Mouse (Mus musculus): Measurements from ENCODE around the gene Pvalb. TPM values are rescaled to one million over a fixed set of nuclear protein-coding genes. Genes with fewer than 3 reads are reported as not detected.

Gene Pvalb
- polyA plus RNA-seq (2012; ENCODE audit: insufficient read depth, low replicate concordance), result not detected in 2 replicates

DNA sequence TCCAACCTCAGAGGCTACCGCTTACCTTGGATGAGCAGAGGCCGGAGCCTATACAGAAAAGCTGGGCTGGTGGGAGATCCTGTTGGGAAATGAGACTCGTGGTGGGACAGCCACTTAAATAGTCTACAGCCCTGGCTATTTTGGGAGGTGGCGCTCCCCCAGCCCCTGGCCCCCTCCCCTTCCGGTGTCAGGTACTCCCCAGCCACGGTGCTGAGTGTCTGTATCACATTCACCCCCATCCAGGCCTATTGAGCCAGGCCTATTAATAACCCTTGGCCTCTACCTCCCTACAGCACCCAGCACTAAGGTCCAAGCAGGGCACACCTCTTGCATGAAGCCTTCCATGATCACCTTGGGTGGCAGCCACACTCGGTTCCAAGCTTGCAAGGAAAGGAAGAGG is at the start of gene Pvalb:
Pvalb (minus strand) TSS at position 89 of the 400 bp plus-strand sequence.
- peaks cover 26% of the 10 kb centered on the region for H3K4me1 ChIP-seq

GRCm38 (mm10) chr15:78254751-78255150 is 48.6 kb upstream of the Pvalb start:
- H3K4me1 ChIP-seq, result peaks cover 47% of the 10 kb centered on the region
- H3K27me3 ChIP-seq (replicated peaks), result no peaks in the 10 kb centered on the region
- peaks cover 92% of the 10 kb centered on the region for H3K36me3 ChIP-seq (replicated peaks; ENCODE audit: low read length)

More for the DNA sequence above, at the start of gene Pvalb:
- Histone ChIP-seq H3K4me3 (replicated peaks) (peak within 1 kb of the TSS; percentile 29), H3K9me3 (peaks cover 31% of the 10 kb centered on the region), H3K36me3 (replicated peaks; ENCODE audit: low read length) (no peaks in the 10 kb centered on the region), H3K27me3 (replicated peaks) (peaks cover 77% of the 10 kb centered on the region)
- no peak for TF ChIP-seq FLI1 (IDR thresholded peaks at IDR 0.05; ENCODE audit: low read length)
- no peak for TF ChIP-seq GATA1 (IDR thresholded peaks at IDR 0.05; ENCODE audit: borderline replicate concordance, low read length)

GRCm38 (mm10) chr15:78248410-78248809 is 42.2 kb upstream of the Pvalb start:
- TF ChIP-seq FLI1 (IDR thresholded peaks at IDR 0.05; ENCODE audit: low read length) (no peak), GATA1 (IDR thresholded peaks at IDR 0.05; ENCODE audit: borderline replicate concordance, low read length) (no peak)
- Histone ChIP-seq H3K27me3 (replicated peaks) (no peaks in the 10 kb centered on the region), H3K9me3 (no peaks in the 10 kb centered on the region), H3K36me3 (replicated peaks; ENCODE audit: low read length) (peaks cover 68% of the 10 kb centered on the region), H3K4me3 (replicated peaks) (peak overlapping the region; percentile 46), H3K4me1 (peaks cover 89% of the 10 kb centered on the region)

More at GRCm38 (mm10) chr15:78254751-78255150, 48.6 kb upstream of the Pvalb start:
- TF ChIP-seq GATA1 (IDR thresholded peaks at IDR 0.05; ENCODE audit: borderline replicate concordance, low read length) (no peak), FLI1 (IDR thresholded peaks at IDR 0.05; ENCODE audit: low read length) (no peak)
- Histone ChIP-seq H3K9me3 (no peaks in the 10 kb centered on the region), H3K4me3 (replicated peaks) (no peak overlapping the region)

GRCm38 (mm10) chr15:78247659-78248058 is 41.5 kb upstream of the Pvalb start:
- H3K4me1 ChIP-seq, result peaks cover 89% of the 10 kb centered on the region
- H3K36me3 ChIP-seq (replicated peaks; ENCODE audit: low read length), result peaks cover 60% of the 10 kb centered on the region
- H3K27me3 ChIP-seq (replicated peaks), result no peaks in the 10 kb centered on the region
- peak overlapping the region; percentile 92 for H3K4me3 ChIP-seq (replicated peaks)
- TF ChIP-seq GATA1 (IDR thresholded peaks at IDR 0.05; ENCODE audit: borderline replicate concordance, low read length) (no peak), FLI1 (IDR thresholded peaks at IDR 0.05; ENCODE audit: low read length) (no peak)
- H3K9me3 ChIP-seq, result no peaks in the 10 kb centered on the region

DNA sequence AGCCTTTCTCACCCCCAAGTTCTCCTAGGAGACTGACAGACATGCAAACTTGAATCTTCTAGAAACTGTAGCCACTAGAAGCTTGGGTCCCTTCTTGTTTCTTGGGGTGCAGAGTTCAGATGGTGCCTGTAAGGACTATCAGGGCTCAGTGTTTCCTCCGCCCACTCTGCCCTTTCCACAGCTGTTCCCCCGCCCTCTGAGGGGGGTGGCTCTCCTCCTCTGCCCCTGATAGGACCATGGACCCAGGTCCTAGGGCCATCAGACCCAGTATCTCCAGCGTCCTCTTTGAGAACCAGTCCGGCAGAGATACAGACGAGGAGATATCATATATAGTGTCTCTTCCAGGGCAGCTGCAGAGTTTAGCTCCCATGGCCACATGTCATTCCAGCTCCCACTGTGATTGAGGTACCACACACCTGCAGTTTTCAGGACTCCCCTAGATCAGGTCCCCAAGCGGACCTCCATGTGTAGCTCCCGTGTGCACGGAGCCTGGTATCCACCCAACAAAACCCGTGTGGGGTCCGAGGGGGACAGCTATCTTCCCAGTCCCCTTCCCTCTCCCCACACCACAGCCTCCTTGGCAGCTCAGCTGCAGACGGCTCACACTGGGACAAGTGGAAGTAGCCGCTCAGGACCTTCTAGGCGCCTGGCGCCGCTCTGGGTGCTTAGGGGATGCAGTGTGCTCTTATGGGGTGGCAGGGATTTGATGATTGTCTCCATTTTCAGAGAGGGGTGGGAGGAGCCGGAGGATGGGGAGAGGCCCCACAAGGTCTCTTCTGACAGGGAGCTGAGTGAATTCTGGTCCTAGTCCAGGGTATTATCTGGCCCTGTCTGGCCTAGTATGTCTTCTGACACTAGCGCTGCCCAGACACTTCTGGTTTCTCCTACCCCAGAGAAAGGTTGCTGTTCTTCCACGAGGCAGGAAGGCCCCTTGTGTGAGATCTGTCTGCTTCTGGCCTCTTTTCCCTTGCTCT is 40.2 kb upstream of the Pvalb start:
- peak overlapping the region; percentile 92 for H3K4me3 ChIP-seq (replicated peaks)
- TF ChIP-seq FLI1 (IDR thresholded peaks at IDR 0.05; ENCODE audit: low read length) (no peak), GATA1 (IDR thresholded peaks at IDR 0.05; ENCODE audit: borderline replicate concordance, low read length) (no peak)
- H3K4me1 ChIP-seq, result peaks cover 95% of the 10 kb centered on the region
- no peaks in the 10 kb centered on the region for H3K9me3 ChIP-seq
- H3K27me3 ChIP-seq (replicated peaks), result no peaks in the 10 kb centered on the region
- H3K36me3 ChIP-seq (replicated peaks; ENCODE audit: low read length), result peaks cover 48% of the 10 kb centered on the region

DNA sequence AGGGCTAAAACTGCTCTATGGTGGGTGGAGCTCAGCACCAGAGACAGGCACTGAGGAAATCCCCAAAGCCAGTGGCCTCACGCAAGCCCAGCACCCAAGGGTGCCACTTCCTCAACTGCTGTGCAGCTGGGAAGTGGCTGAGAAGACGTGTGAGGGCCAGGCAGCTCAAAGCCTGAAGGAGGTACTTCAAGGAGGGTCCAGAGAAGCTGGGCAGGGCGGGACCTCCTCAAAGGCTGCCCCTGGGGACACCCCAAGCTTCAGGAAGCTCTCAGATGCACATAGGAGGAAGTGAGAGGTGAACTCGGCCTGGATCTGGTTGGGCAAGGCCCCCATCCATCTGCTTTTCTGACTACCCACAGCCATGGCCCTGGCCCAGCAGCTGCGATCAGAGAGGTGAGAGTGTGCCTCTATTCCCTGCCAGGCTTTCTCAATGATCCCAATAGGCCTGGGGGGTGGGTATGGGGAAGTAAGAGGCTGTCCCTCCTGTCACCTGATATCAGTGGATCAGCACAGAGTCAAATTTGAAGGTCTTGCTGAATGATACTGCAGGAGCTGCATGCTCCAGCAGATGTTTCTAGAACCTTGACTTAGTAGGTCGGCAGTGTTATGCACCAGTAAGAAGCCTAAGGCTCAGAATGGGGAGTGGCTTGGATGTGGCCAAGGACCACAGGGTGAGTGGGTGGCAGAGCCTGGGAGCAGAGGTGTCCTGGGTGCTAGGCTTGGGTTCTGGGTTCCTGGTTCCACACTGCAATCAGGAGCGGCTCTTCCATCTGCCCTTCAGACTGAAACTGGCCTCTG is 38.7 kb upstream of the Pvalb start, which contains the start of gene Ncf4:
Ncf4 (plus strand) TSS at position 107 of the 798 bp plus-strand sequence.
- no peak for TF ChIP-seq FLI1 (IDR thresholded peaks at IDR 0.05; ENCODE audit: low read length)
- TF ChIP-seq GATA1 (IDR thresholded peaks at IDR 0.05; ENCODE audit: borderline replicate concordance, low read length), result no peak
- H3K4me3 ChIP-seq (replicated peaks), result peak within 1 kb of the TSS; percentile 92
- H3K27me3 ChIP-seq (replicated peaks), result no peaks in the 10 kb centered on the region
- H3K4me1 ChIP-seq, result peaks cover 94% of the 10 kb centered on the region
- H3K36me3 ChIP-seq (replicated peaks; ENCODE audit: low read length), result peaks cover 33% of the 10 kb centered on the region
- H3K9me3 ChIP-seq, result no peaks in the 10 kb centered on the region

GRCm38 (mm10) chr15:78243774-78244173 is 37.6 kb upstream of the Pvalb start:
- Histone ChIP-seq H3K4me3 (replicated peaks) (peak overlapping the region; percentile 92), H3K27me3 (replicated peaks) (peaks cover 2% of the 10 kb centered on the region), H3K36me3 (replicated peaks; ENCODE audit: low read length) (peaks cover 22% of the 10 kb centered on the region), H3K9me3 (no peaks in the 10 kb centered on the region), H3K4me1 (peaks cover 97% of the 10 kb centered on the region)
- TF ChIP-seq GATA1 (IDR thresholded peaks at IDR 0.05; ENCODE audit: borderline replicate concordance, low read length) (no peak), FLI1 (IDR thresholded peaks at IDR 0.05; ENCODE audit: low read length) (no peak)

DNA sequence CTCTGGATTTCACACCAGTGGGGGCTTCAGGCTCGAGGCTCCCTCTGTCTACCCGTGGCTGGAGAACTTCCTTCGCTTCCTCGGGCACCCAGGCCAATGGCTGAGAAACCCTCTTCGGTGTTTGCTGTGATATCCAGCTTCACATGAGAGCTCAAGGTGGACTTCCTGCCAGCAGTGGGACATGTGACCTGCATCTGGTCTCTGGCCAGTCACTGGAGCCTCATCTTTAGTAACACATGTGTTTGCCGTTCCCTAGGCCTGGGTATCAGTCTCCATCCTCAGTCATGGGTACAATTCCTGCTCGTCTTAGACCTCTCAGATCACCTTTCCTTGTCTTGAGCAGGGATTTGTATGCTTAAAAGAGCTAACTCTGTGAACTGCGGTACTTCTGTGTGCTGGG is 36.9 kb upstream of the Pvalb start:
- peak overlapping the region; percentile 23 for H3K4me3 ChIP-seq (replicated peaks)
- TF ChIP-seq FLI1 (IDR thresholded peaks at IDR 0.05; ENCODE audit: low read length), result no peak
- no peak for TF ChIP-seq GATA1 (IDR thresholded peaks at IDR 0.05; ENCODE audit: borderline replicate concordance, low read length)
- peaks cover 16% of the 10 kb centered on the region for H3K36me3 ChIP-seq (replicated peaks; ENCODE audit: low read length)
- H3K27me3 ChIP-seq (replicated peaks), result peaks cover 5% of the 10 kb centered on the region
- H3K4me1 ChIP-seq, result peaks cover 90% of the 10 kb centered on the region
- no peaks in the 10 kb centered on the region for H3K9me3 ChIP-seq

GRCm38 (mm10) chr15:78241335-78241734 is 35.1 kb upstream of the Pvalb start:
- Histone ChIP-seq H3K9me3 (no peaks in the 10 kb centered on the region), H3K4me1 (peaks cover 73% of the 10 kb centered on the region), H3K27me3 (replicated peaks) (peaks cover 8% of the 10 kb centered on the region), H3K36me3 (replicated peaks; ENCODE audit: low read length) (peaks cover under 1% of the 10 kb centered on the region), H3K4me3 (replicated peaks) (no peak overlapping the region)
- TF ChIP-seq FLI1 (IDR thresholded peaks at IDR 0.05; ENCODE audit: low read length) (no peak), GATA1 (IDR thresholded peaks at IDR 0.05; ENCODE audit: borderline replicate concordance, low read length) (no peak)
